Mouse (Mus musculus): ENCODE data around the gene Reg3d.
"Not testable (repeated sequence)": the region's sequence is repeated elsewhere in the genome, so short reads cannot be mapped to it uniquely, and the experiment has no call there.

Reg3d gene

GRCm38 (mm10) chr6:78378765-78379164, at the start of gene Reg3d:
TSS of gene Reg3d (minus strand) at chr6:78378865.
- no peak for DNase-seq

GRCm38 (mm10) chr6:78425497-78425896, 46.8 kb upstream of the Reg3d start:
- no peak for DNase-seq

- DNase-seq, result not testable (repeated sequence)
These were observed 43.7 kb upstream of the Reg3d start, which contains the start of gene Reg1 for GRCm38 (mm10) chr6:78422411-78422810. TSS of gene Reg1 (plus strand) at chr6:78422711.

- DNase-seq, result not testable (repeated sequence)
These were observed 16.7 kb upstream of the Reg3d start, which contains the start of gene Reg2 for GRCm38 (mm10) chr6:78395323-78395722. TSS of gene Reg2 (plus strand) at chr6:78395623.

GRCm38 (mm10) chr6:78385609-78386008, 6.9 kb upstream of the Reg3d start:
- DNase-seq, result no peak

GRCm38 (mm10) chr6:78380409-78380808, 1.7 kb upstream of the Reg3d start, which contains the start of gene Reg3a:
TSS of gene Reg3a (plus strand) at chr6:78380709.
- no peak for DNase-seq

- no peak for DNase-seq
These were observed 8.3 kb downstream of the Reg3d start, which contains the start of gene Reg3b for GRCm38 (mm10) chr6:78370357-78370756. TSS of gene Reg3b (plus strand) at chr6:78370657.

- DNase-seq, result no peak
These were observed 16.6 kb downstream of the Reg3d start for GRCm38 (mm10) chr6:78361971-78362563.

- DNase-seq, result no peak
These were observed 37.0 kb downstream of the Reg3d start for GRCm38 (mm10) chr6:78341689-78342088.

GRCm38 (mm10) chr6:78340296-78340695, 38.4 kb downstream of the Reg3d start:
- no peak for DNase-seq

- peak; percentile 60 for DNase-seq
These were observed 46.6 kb downstream of the Reg3d start for GRCm38 (mm10) chr6:78331919-78332569.

GRCm38 (mm10) chr6:78329166-78329565, 49.5 kb downstream of the Reg3d start:
- DNase-seq, result peak; percentile 12

- no peak for DNase-seq
These were observed 50.9 kb downstream of the Reg3d start for GRCm38 (mm10) chr6:78327798-78328197.

Measured in embryo, embryonic 11 days (tissue).